Mouse (Mus musculus): Measurements from ENCODE around the gene Ncapd2. TPM values are rescaled to one million over a fixed set of nuclear protein-coding genes. Genes with fewer than 3 reads are reported as not detected.
A peak's percentile ranks its signal among the peaks of the same experiment; 100 is the strongest.

Ncapd2 gene
- total and polyA plus RNA-seq, 2 experiments from 2014 or later, result 21.0 to 33.7 TPM

DNA sequence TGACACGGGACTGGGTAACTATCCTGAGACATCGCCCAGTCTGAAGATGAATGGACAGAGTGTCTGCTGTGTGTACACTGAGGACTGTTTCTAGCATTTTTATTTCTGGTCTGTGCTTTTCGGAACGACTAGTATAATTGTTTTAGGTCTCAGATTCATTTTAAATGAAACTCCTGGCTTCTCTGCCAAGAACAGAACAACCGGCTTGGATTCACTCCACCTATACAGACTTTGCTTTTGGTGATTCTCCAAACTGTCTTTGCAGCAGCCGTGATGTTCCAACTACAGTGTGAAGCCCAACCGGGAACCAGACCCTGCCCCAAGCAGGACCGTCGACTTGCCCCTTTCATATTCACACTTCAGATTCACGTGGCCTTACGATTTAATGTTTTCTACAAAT is 26.4 kb upstream of the Ncapd2 start:
- Histone ChIP-seq H3K9ac (replicated peaks; ENCODE audit: low read length, poor library complexity, severe bottlenecking) (no peak overlapping the region), H3K9me3 (ENCODE audit: low read length) (no peaks in the 10 kb centered on the region), H3K4me1 (ENCODE audit: insufficient read depth, low read length) (0 out of 2 replicates have a peak, but pooled peaks cover 6% of the 10 kb centered on the region), H3K36me3 (ENCODE audit: insufficient read depth, low read length) (peaks cover 13% of the 10 kb centered on the region), H3K27ac (ENCODE audit: low read depth, low read length) (no peak overlapping the region), H3K4me3 (ENCODE audit: low read depth, low read length) (no peak overlapping the region), H3K4me2 (ENCODE audit: low read depth, low read length, poor library complexity, severe bottlenecking) (no peak overlapping the region), H3K27me3 (ENCODE audit: insufficient read depth, low read length) (no peaks in the 10 kb centered on the region)
- WGBS, result 89% methylated on average over 11 of the region's 11 CpGs
- no peak for ATAC-seq (ENCODE audit: low FRiP score)
- TF ChIP-seq CTCF (IDR thresholded peaks at IDR 0.05), result no peak
- DNase-seq (ENCODE audit: low spot score), result no peak

DNA sequence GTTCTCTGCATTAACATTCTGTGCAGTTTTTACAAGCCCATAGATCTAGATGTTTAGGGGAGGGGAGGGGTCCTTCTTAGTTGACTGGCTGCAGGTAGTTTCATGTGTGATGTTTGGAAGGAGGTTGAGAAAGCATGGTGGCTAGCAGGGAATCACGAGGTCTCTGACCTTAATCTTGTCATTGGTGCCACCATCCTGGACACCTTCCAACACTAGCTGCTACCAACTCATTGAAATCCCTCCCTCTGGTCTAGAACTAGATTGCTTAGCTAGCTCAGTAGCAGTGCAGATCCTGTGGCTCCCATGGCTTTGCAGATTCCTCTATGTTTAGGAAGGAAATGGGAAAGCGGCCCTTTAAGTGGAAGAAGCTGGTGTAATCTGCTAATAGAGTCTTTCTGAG is 25.4 kb upstream of the Ncapd2 start:
- H3K4me2 ChIP-seq (ENCODE audit: low read depth, low read length, poor library complexity, severe bottlenecking), result no peak overlapping the region
- 85% methylated on average over 2 of the region's 2 CpGs for WGBS
- no peak overlapping the region for H3K27ac ChIP-seq (ENCODE audit: low read depth, low read length)
- H3K4me1 ChIP-seq (ENCODE audit: insufficient read depth, low read length), result 0 out of 2 replicates have a peak, but pooled peaks cover 6% of the 10 kb centered on the region
- H3K36me3 ChIP-seq (ENCODE audit: insufficient read depth, low read length), result peaks cover 10% of the 10 kb centered on the region
- H3K27me3 ChIP-seq (ENCODE audit: insufficient read depth, low read length), result no peaks in the 10 kb centered on the region
- no peak for DNase-seq (ENCODE audit: low spot score)
- TF ChIP-seq CTCF (IDR thresholded peaks at IDR 0.05), result no peak
- H3K9ac ChIP-seq (replicated peaks; ENCODE audit: low read length, poor library complexity, severe bottlenecking), result no peak overlapping the region
- H3K9me3 ChIP-seq (ENCODE audit: low read length), result no peaks in the 10 kb centered on the region
- no peak for ATAC-seq (ENCODE audit: low FRiP score)
- H3K4me3 ChIP-seq (ENCODE audit: low read depth, low read length), result no peak overlapping the region

DNA sequence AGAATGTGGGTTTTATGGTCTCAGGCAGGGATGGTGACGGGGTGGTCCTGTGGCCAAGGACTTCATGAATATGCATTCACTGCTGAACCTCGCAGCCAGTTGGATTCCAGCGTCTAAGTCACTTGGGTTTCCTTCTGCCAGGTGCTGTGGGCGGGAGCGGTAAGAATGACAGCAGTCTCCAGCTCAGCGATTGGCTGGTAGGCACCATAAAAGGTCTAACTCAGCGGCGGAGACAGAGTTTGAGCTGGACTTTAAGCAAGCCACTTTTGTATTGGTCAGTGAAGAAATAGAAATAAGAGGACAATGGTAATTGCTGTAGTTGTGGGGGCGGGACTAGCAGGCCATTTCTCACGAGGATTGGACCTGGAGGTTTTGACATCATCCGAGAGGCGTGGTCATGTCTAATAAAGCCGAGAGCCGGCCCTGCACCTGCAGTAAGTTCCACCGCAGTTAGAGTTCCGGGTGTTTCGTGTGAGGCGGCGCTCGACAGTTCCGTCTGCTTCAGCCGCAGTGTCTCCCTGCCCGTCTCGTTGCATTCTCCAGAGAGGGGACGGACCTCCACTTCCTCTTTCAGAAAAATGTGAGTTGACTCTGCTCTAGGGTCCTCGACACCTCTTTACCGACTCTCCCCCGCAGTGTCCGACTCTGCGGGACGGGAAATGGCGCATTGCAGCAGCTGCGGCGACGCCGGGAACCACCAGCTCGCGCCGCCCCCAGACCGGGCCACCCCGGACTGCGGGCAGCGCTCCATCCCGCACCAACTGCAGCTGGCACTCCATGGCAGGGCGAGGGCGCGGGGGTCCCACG is 23.9 kb upstream of the Ncapd2 start, which contains the start of gene Vamp1:
Gene Vamp1 (plus strand): TSS at position 404 of the 807 bp plus-strand sequence.
- DNase-seq (ENCODE audit: low spot score) (peak; percentile 100), ATAC-seq (ENCODE audit: low FRiP score) (peak; percentile 97)
- WGBS, result under 1% methylated on average over 48 of the region's 48 CpGs
- Histone ChIP-seq H3K4me2 (ENCODE audit: low read depth, low read length, poor library complexity, severe bottlenecking) (peak within 1 kb of the TSS; percentile 83), H3K9me3 (ENCODE audit: low read length) (no peaks in the 10 kb centered on the region), H3K27ac (ENCODE audit: low read depth, low read length) (peak within 1 kb of the TSS; percentile 88), H3K4me3 (ENCODE audit: low read depth, low read length) (peak within 1 kb of the TSS; percentile 73), H3K36me3 (ENCODE audit: insufficient read depth, low read length) (peaks cover 6% of the 10 kb centered on the region), H3K27me3 (ENCODE audit: insufficient read depth, low read length) (no peaks in the 10 kb centered on the region), H3K9ac (replicated peaks; ENCODE audit: low read length, poor library complexity, severe bottlenecking) (peak within 1 kb of the TSS; percentile 80), H3K4me1 (ENCODE audit: insufficient read depth, low read length) (0 out of 2 replicates have a peak, but pooled peaks cover 6% of the 10 kb centered on the region)
- TF ChIP-seq CTCF (IDR thresholded peaks at IDR 0.05), result no peak; the same call in 1 of the 2 replicates

DNA sequence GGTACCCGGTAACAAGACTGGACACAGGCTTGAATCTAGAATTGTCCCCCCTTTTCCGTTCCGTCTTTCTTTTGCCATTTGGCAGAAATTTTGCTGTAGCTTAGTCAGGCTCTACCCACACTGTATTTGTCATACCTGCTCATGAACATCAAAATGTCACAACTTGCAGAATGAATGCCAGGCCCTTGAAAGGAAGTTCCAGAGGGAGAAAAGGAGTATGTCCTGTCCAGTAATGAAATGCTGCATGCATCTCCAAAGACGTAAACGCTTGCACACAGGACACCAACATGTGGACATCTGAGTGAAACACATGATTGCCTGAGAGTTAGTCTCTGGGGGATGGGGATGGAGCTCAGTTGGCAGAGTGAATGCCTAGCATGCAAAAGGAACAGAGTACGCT is 22.2 kb upstream of the Ncapd2 start:
- 0 out of 2 replicates have a peak, but pooled peaks cover 6% of the 10 kb centered on the region for H3K4me1 ChIP-seq (ENCODE audit: insufficient read depth, low read length)
- WGBS, result 84% methylated on average over 6 of the region's 6 CpGs
- H3K27me3 ChIP-seq (ENCODE audit: insufficient read depth, low read length), result no peaks in the 10 kb centered on the region
- H3K27ac ChIP-seq (ENCODE audit: low read depth, low read length), result no peak overlapping the region
- H3K9ac ChIP-seq (replicated peaks; ENCODE audit: low read length, poor library complexity, severe bottlenecking), result no peak overlapping the region
- no peaks in the 10 kb centered on the region for H3K9me3 ChIP-seq (ENCODE audit: low read length)
- no peak for TF ChIP-seq CTCF (IDR thresholded peaks at IDR 0.05)
- H3K4me2 ChIP-seq (ENCODE audit: low read depth, low read length, poor library complexity, severe bottlenecking), result no peak overlapping the region
- DNase-seq (ENCODE audit: low spot score) (no peak), ATAC-seq (ENCODE audit: low FRiP score) (no peak)
- H3K4me3 ChIP-seq (ENCODE audit: low read depth, low read length), result no peak overlapping the region
- no peaks in the 10 kb centered on the region for H3K36me3 ChIP-seq (ENCODE audit: insufficient read depth, low read length)

DNA sequence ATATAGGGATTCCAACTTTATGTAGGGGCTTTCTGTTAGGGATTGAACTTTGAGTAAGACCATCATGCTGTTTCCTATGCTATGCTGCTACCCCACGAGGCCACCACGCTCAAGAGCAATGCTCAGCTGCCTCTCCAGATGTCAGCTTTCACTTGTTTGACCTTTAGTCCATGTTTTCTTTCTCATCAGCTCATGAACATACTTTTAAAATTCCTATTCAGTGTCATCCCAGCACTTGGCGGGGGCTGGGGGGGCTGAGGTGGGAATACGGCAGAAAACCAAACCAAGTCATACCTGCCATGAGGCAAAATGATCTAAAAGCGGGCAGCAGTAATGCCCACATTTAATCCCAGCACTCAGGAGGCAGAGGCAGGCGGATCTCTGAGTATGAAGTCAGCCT is 21.6 kb upstream of the Ncapd2 start:
- H3K9ac ChIP-seq (replicated peaks; ENCODE audit: low read length, poor library complexity, severe bottlenecking), result no peak overlapping the region
- DNase-seq (ENCODE audit: low spot score) (no peak), ATAC-seq (ENCODE audit: low FRiP score) (no peak)
- H3K4me1 ChIP-seq (ENCODE audit: insufficient read depth, low read length), result 0 out of 2 replicates have a peak, but pooled peaks cover 6% of the 10 kb centered on the region
- 69% methylated on average over 6 of the region's 6 CpGs for WGBS
- no peak for TF ChIP-seq CTCF (IDR thresholded peaks at IDR 0.05)
- no peaks in the 10 kb centered on the region for H3K27me3 ChIP-seq (ENCODE audit: insufficient read depth, low read length)
- no peak overlapping the region for H3K4me2 ChIP-seq (ENCODE audit: low read depth, low read length, poor library complexity, severe bottlenecking)
- no peak overlapping the region for H3K4me3 ChIP-seq (ENCODE audit: low read depth, low read length)
- H3K36me3 ChIP-seq (ENCODE audit: insufficient read depth, low read length), result no peaks in the 10 kb centered on the region
- H3K27ac ChIP-seq (ENCODE audit: low read depth, low read length), result no peak overlapping the region
- no peaks in the 10 kb centered on the region for H3K9me3 ChIP-seq (ENCODE audit: low read length)

DNA sequence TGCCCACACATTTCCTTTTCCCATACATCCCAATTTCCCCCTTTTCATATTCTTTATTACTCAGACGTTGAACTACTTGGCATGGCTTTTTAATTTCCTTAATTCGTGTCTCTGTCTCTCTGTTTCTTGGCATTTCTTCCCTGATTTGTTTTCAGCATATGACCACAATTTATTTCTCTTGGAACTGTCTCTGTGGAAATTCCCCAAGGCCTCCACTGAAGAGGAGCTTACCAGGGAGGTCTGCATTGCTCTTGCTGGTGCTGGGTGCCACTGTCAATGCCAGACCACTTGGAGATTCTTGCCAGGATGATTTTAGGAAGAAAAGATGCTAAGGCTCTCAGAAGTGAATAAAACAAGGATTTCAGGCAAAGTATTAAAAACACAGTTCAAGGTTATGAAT is 21.1 kb upstream of the Ncapd2 start:
- Histone ChIP-seq H3K9me3 (ENCODE audit: low read length) (no peaks in the 10 kb centered on the region), H3K27me3 (ENCODE audit: insufficient read depth, low read length) (no peaks in the 10 kb centered on the region), H3K27ac (ENCODE audit: low read depth, low read length) (no peak overlapping the region), H3K9ac (replicated peaks; ENCODE audit: low read length, poor library complexity, severe bottlenecking) (no peak overlapping the region), H3K36me3 (ENCODE audit: insufficient read depth, low read length) (no peaks in the 10 kb centered on the region), H3K4me3 (ENCODE audit: low read depth, low read length) (no peak overlapping the region), H3K4me1 (ENCODE audit: insufficient read depth, low read length) (0 out of 2 replicates have a peak, but pooled peaks cover 6% of the 10 kb centered on the region), H3K4me2 (ENCODE audit: low read depth, low read length, poor library complexity, severe bottlenecking) (no peak overlapping the region)
- no peak for TF ChIP-seq CTCF (IDR thresholded peaks at IDR 0.05)
- DNase-seq (ENCODE audit: low spot score) (no peak), ATAC-seq (ENCODE audit: low FRiP score) (no peak)
- WGBS, result 47% methylated on average over 2 of the region's 2 CpGs

All from midbrain, postnatal 0 days (tissue).